Mouse (Mus musculus): Measurements from ENCODE around the gene Tcp11l2. TPM values are rescaled to one million over a fixed set of nuclear protein-coding genes. Genes with fewer than 3 reads are reported as not detected.

The Tcp11l2 gene
- total and polyA plus RNA-seq, 2 experiments from 2014 or later, result 52.4 to 57.3 TPM

GRCm38 (mm10) chr10:84597127-84597785, 20.8 kb downstream of the Tcp11l2 start:
- no peak overlapping the region for H3K9ac ChIP-seq (replicated peaks; ENCODE audit: low read depth, low read length)
- 3% methylated on average over 3 of the region's 3 CpGs for WGBS
- no peaks in the 10 kb centered on the region for H3K9me3 ChIP-seq (replicated peaks; ENCODE audit: control insufficient read depth, low read length)
- DNase-seq (ENCODE audit: low spot score) (peak; percentile 95), ATAC-seq (ENCODE audit: insufficient read depth, low read depth) (peak; percentile 88)
- peaks cover 12% of the 10 kb centered on the region for H3K4me1 ChIP-seq (ENCODE audit: control insufficient read depth, insufficient read depth)
- H3K27ac ChIP-seq (ENCODE audit: low read depth), result peak overlapping the region; percentile 97
- H3K27me3 ChIP-seq (ENCODE audit: control insufficient read depth, insufficient read depth, low read length), result no peaks in the 10 kb centered on the region
- peak; percentile 44; the same call in 1 of the 2 replicates for TF ChIP-seq EP300 (IDR thresholded peaks at IDR 0.05; ENCODE audit: low read depth)
- TF ChIP-seq CTCF (IDR thresholded peaks at IDR 0.05; ENCODE audit: low read depth), result no peak
- H3K4me3 ChIP-seq (ENCODE audit: low read depth, low read length), result no peak overlapping the region
- 0 out of 2 replicates have a peak overlapping the region, but pooled peaks have one; percentile 10 for H3K4me2 ChIP-seq (ENCODE audit: low read depth, low read length)
- peaks cover 33% of the 10 kb centered on the region for H3K36me3 ChIP-seq (replicated peaks; ENCODE audit: control insufficient read depth, insufficient read depth, low read length)

- peak overlapping the region; percentile 97 for H3K27ac ChIP-seq (ENCODE audit: low read depth)
- DNase-seq (ENCODE audit: low spot score) (no peak), ATAC-seq (ENCODE audit: insufficient read depth, low read depth) (no peak)
- H3K9ac ChIP-seq (replicated peaks; ENCODE audit: low read depth, low read length), result no peak overlapping the region
- 71% methylated on average over 1 of the region's 1 CpGs for WGBS
- no peaks in the 10 kb centered on the region for H3K27me3 ChIP-seq (ENCODE audit: control insufficient read depth, insufficient read depth, low read length)
- H3K4me3 ChIP-seq (ENCODE audit: low read depth, low read length), result no peak overlapping the region
- 0 out of 2 replicates have a peak, but pooled peaks have one; percentile 8 for TF ChIP-seq CTCF (IDR thresholded peaks at IDR 0.05; ENCODE audit: low read depth)
- no peak for TF ChIP-seq EP300 (IDR thresholded peaks at IDR 0.05; ENCODE audit: low read depth)
- peaks cover 27% of the 10 kb centered on the region for H3K36me3 ChIP-seq (replicated peaks; ENCODE audit: control insufficient read depth, insufficient read depth, low read length)
- peaks cover 12% of the 10 kb centered on the region for H3K4me1 ChIP-seq (ENCODE audit: control insufficient read depth, insufficient read depth)
- H3K4me2 ChIP-seq (ENCODE audit: low read depth, low read length), result no peak overlapping the region
- no peaks in the 10 kb centered on the region for H3K9me3 ChIP-seq (replicated peaks; ENCODE audit: control insufficient read depth, low read length)
These were observed 21.7 kb downstream of the Tcp11l2 start for GRCm38 (mm10) chr10:84598172-84598571.

DNA sequence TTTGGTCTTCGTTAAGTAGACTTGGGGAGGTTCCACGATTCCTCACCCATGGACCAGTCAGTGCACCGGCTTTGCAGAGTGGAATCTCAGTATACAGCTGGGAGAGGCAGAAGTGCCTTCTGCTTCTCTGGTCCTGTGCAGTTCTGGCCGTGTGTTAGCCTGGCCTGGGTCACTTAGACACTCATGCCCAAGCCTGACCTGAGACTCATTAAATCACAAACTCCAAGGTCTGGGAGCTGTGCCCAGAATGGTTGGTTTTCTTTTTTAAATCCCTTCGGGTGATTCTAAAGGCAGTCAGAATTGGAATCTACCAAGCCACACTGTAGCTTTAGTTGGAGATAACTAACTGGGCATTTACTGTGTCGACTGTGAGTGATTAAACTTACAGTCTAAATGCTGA, 23.7 kb downstream of the Tcp11l2 start:
- TF ChIP-seq CTCF (IDR thresholded peaks at IDR 0.05; ENCODE audit: low read depth) (no peak), EP300 (IDR thresholded peaks at IDR 0.05; ENCODE audit: low read depth) (no peak)
- Histone ChIP-seq H3K27me3 (ENCODE audit: control insufficient read depth, insufficient read depth, low read length) (no peaks in the 10 kb centered on the region), H3K36me3 (replicated peaks; ENCODE audit: control insufficient read depth, insufficient read depth, low read length) (peaks cover 21% of the 10 kb centered on the region), H3K4me1 (ENCODE audit: control insufficient read depth, insufficient read depth) (peaks cover 12% of the 10 kb centered on the region), H3K4me2 (ENCODE audit: low read depth, low read length) (no peak overlapping the region), H3K9ac (replicated peaks; ENCODE audit: low read depth, low read length) (no peak overlapping the region), H3K27ac (ENCODE audit: low read depth) (no peak overlapping the region), H3K9me3 (replicated peaks; ENCODE audit: control insufficient read depth, low read length) (no peaks in the 10 kb centered on the region), H3K4me3 (ENCODE audit: low read depth, low read length) (no peak overlapping the region)
- DNase-seq (ENCODE audit: low spot score) (no peak), ATAC-seq (ENCODE audit: insufficient read depth, low read depth) (no peak)
- whole genome bisulfite sequencing, result 65% methylated on average over 6 of the region's 6 CpGs

- TF ChIP-seq CTCF (IDR thresholded peaks at IDR 0.05; ENCODE audit: low read depth), result no peak
- TF ChIP-seq EP300 (IDR thresholded peaks at IDR 0.05; ENCODE audit: low read depth), result no peak
- H3K4me2 ChIP-seq (ENCODE audit: low read depth, low read length), result no peak overlapping the region
- H3K27me3 ChIP-seq (ENCODE audit: control insufficient read depth, insufficient read depth, low read length), result no peaks in the 10 kb centered on the region
- H3K4me1 ChIP-seq (ENCODE audit: control insufficient read depth, insufficient read depth), result peaks cover 7% of the 10 kb centered on the region; the same call in 1 of the 2 replicates
- 68% methylated on average over 1 of the region's 1 CpGs for WGBS
- H3K4me3 ChIP-seq (ENCODE audit: low read depth, low read length), result no peak overlapping the region
- no peak for DNase-seq (ENCODE audit: low spot score)
- H3K9me3 ChIP-seq (replicated peaks; ENCODE audit: control insufficient read depth, low read length), result no peaks in the 10 kb centered on the region
- H3K27ac ChIP-seq (ENCODE audit: low read depth), result no peak overlapping the region
- peaks cover 35% of the 10 kb centered on the region for H3K36me3 ChIP-seq (replicated peaks; ENCODE audit: control insufficient read depth, insufficient read depth, low read length)
- ATAC-seq (ENCODE audit: insufficient read depth, low read depth), result no peak
- H3K9ac ChIP-seq (replicated peaks; ENCODE audit: low read depth, low read length), result no peak overlapping the region
These were observed 27.9 kb downstream of the Tcp11l2 start for GRCm38 (mm10) chr10:84604335-84604734.

DNA sequence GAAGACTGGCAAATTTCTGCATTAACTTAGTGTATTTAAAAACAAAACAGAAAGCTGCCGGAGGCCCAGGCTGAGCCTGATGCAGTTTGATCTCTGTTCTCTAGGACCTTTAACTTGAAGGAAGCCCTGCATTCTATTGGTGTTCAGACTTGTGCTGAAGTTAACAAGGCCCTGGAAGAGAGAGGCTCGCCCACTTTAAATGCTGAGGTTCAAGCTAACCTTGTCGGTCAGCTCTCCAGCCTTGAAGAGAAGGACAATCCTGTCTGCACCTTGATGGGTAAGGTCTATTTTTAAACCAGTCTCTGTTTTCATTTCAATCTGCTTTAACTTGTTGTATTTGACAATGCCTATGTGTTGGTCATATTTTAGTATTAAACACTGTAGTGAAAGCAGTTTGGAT, 31.9 kb downstream of the Tcp11l2 start:
- no peaks in the 10 kb centered on the region for H3K27me3 ChIP-seq (ENCODE audit: control insufficient read depth, insufficient read depth, low read length)
- peak overlapping the region; percentile 61 for H3K27ac ChIP-seq (ENCODE audit: low read depth)
- peaks cover 36% of the 10 kb centered on the region for H3K4me1 ChIP-seq (ENCODE audit: control insufficient read depth, insufficient read depth)
- ATAC-seq (ENCODE audit: insufficient read depth, low read depth) (peak; percentile 64; the same call in 1 of the 2 replicates), DNase-seq (ENCODE audit: low spot score) (peak; percentile 68)
- H3K4me2 ChIP-seq (ENCODE audit: low read depth, low read length), result peak overlapping the region; percentile 13; the same call in 1 of the 2 replicates
- WGBS, result 31% methylated on average over 3 of the region's 3 CpGs
- no peak overlapping the region for H3K9ac ChIP-seq (replicated peaks; ENCODE audit: low read depth, low read length)
- no peaks in the 10 kb centered on the region for H3K9me3 ChIP-seq (replicated peaks; ENCODE audit: control insufficient read depth, low read length)
- H3K4me3 ChIP-seq (ENCODE audit: low read depth, low read length), result no peak overlapping the region
- TF ChIP-seq CTCF (IDR thresholded peaks at IDR 0.05; ENCODE audit: low read depth), result no peak
- TF ChIP-seq EP300 (IDR thresholded peaks at IDR 0.05; ENCODE audit: low read depth), result no peak
- H3K36me3 ChIP-seq (replicated peaks; ENCODE audit: control insufficient read depth, insufficient read depth, low read length), result peaks cover 39% of the 10 kb centered on the region

Data from heart, postnatal 0 days (tissue).